Mouse (Mus musculus) left cerebral cortex, postnatal 10 days (tissue): ENCODE measurements around the gene Ccnt1. TPM values are rescaled to one million over a fixed set of nuclear protein-coding genes. Genes with fewer than 3 reads are reported as not detected.
A peak's percentile ranks its signal among the peaks of the same experiment; 100 is the strongest.

Experiments used
- DNase-seq, 2 experiments: peaks; one replicate each; pipeline ENCODE4 v3.0.0; 2021 to 2022; ENCODE audit warnings: low spot score in 2 of 2, mixed read lengths in 1 of 2; ENCODE audit errors: extremely low spot score in 1 of 2
- intact Hi-C: fragments of 180-260 bp; cut with DNase I; formaldehyde crosslinking; loops from one replicate; pipeline ENCODE4 v1.15.1; 2025
- total RNA-seq, 2 experiments: library from RNA; stranded (reverse); gene quantifications; 2 replicates each; pipeline ENCODE4 v1.2.3; 2021

Gene Ccnt1
- total RNA-seq: 10 to 100 TPM; 42.0 to 50.2 TPM

DNA sequence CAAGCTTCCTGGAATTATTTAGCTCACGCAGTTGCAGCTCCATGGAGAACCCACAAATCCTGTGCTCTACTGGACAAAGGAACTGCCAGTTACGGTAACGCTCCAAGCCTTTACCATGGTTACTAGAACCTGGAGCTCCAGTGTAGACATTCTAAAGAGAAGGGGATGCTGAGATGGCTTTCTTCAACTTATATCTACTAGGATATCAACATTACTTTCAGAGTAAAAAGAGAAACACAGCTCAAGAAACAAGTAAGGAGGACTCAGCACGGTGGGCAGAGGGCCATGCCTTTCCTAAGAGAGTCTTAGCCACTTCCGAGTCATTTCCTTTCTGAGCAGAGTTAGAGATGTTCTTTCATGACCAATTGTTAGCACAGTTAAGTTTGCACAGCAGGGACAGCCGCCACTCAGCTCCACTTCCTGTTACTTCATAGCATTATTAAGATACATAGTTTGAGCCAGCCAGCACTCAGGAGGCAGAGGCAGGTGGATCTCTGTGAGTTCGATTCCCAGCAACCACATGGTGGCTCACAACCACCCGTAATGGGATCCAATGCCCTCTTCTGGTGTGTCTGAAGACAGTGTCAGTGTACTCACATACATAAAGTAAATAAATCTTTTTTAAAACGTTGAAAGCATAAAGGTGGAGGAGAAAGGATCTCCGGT, at the start of gene Ccnt1, which contains the start of gene 4930415O20Rik:
Gene Ccnt1 (minus strand): TSS at position 51 of the 666 bp plus-strand sequence.
Gene 4930415O20Rik (plus strand): TSS at position 132 of the 666 bp plus-strand sequence.
- intact Hi-C loops: loop anchor here (10.0 kb wide), 1 partner anchor 134 kb away; the partner anchor contains the start of gene Ccdc65
- DNase-seq: no peak

DNA sequence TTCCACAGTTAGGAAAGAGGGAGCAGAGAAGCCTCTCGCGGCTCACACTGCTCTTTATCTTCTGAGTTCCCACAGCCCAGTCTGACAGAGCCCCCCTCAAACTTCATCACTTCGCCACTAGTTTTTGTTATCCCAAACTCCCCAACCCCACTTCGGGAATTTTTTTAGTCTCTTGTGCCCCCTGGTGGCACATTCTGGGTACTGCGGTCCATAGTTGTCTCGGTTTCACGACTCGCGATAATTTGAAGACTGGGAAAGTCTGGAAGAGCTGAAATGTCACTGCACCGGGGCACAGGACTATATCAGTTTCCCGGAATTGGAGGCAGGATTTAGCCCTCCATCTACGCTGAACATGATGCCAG, 46.4 kb upstream of the Ccnt1 start:
- peak in 1 of 2 experiments; percentile 64 for DNase-seq
- intact Hi-C loops: loop anchor here (2.0 kb wide), 1 partner anchor 36 kb away; no protein-coding TSS in a partner anchor

DNA sequence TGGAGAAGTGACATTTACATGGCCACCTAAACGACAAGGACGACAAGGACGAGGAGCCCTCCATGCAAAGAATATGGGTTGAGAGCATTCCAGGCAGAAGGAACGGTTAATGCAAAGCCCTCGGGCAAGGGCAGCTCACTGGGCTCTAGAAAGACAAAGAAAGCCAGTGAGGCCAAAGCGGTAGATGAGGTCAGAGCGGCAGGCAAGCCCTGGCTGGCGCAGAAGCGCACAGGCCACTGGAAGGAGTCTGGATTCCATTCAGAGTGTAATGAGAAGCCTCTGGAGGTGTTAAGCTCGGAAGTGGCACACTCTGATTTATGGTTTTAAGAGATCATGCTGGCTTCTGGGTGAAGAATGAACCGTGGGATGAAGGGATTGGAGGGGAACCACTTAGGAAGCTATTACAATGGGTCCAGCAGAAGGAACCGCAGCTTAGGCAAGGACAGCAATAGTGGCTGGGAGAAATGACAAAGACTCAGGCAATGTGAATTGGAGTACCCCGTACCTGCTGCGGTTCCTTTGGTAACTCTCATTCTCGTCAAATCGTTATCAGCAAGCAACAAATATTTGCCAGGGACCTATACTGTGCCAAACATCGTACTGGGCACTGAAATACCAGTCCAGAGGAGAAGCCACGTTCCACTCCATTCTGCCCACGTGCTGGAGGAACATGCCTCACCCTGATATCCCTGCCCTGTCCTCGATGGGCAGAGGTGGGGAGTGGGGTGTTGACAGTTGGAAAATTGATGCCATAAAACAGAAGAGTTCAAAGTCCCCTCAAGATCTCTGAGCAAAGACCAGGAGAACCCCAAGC, 45.8 kb upstream of the Ccnt1 start:
- no peak for DNase-seq
- intact Hi-C loops: loop anchor here (2.0 kb wide), 1 partner anchor 36 kb away; no protein-coding TSS in a partner anchor

DNA sequence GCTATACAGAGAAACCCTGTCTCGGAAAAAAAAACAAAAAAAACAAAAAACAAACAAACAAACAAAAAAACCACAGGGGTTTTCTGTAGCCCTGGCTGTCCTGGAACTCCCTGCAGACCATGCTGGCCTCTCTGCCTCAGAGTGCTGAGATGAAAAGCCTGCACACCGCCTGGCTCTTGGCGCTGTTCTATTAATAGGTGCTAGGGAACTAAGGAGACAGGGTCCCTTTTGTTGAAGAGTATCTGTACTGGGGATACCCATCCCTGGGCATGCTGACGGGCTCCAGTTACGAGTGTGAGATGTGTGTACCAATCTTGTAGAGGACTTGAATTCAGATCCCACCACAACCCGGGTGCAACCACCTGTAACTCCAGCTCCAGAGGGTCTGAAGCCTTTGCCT, 45.0 kb upstream of the Ccnt1 start:
- no peak for DNase-seq
- intact Hi-C loops: loop anchor here (2.0 kb wide), 1 partner anchor 35 kb away; no protein-coding TSS in a partner anchor

DNA sequence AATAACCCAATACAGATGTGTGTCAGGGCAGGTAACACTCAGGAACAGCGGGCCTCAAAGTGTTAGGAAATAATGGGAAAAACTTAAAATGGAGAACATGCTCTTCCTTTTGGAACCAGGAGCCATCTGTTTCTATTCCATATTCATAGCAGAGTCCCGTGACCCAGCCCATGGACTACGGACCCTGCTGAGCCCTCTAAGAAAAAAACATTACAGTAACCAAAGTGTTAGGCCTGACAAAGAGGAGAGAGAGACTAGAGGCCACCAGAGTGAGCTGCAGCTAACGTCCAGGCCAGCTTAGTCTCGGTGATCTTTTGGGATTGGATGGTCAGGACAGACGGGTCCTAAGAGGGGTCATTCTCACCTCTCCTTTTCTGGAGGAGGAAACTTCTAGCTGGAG, 44.2 kb upstream of the Ccnt1 start:
- intact Hi-C loops: no loop called here
- DNase-seq: no peak

DNA sequence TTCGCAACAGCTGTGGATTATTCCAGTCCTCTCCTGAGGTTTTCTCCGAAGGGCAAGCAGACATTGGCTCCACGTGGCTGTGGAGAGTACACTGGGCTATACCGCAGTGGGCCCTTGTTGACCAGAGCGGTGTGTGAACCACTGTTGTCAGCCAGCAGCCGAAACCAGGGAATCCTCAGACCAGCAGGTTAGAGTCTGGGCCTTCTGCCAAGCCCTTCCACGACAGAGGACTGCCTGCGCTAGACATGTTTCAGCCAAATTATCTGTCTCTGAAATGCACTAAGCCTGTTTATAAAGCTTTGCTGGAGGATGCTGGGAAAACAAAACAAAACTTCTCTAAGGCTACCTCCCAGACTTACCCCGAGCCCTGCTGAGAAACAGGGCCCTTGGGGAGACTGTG, 43.8 kb upstream of the Ccnt1 start:
- intact Hi-C loops: no loop called here
- peak in 1 of 2 experiments; percentile 75 for DNase-seq

DNA sequence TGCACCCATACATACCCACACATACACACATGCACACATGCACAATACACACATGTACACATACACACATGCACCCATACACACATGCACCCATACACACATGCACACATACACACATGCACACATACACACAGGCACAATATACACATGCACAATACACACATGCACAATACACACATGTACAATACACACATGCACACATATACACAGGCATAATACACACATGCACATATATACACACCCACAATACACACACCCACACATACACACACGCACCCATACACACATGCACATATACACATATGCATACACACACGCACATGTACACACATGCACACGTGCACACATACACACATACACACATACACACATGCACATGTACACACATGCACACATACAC, 41.5 kb upstream of the Ccnt1 start:
- DNase-seq: no peak
- intact Hi-C loops: no loop called here

DNA sequence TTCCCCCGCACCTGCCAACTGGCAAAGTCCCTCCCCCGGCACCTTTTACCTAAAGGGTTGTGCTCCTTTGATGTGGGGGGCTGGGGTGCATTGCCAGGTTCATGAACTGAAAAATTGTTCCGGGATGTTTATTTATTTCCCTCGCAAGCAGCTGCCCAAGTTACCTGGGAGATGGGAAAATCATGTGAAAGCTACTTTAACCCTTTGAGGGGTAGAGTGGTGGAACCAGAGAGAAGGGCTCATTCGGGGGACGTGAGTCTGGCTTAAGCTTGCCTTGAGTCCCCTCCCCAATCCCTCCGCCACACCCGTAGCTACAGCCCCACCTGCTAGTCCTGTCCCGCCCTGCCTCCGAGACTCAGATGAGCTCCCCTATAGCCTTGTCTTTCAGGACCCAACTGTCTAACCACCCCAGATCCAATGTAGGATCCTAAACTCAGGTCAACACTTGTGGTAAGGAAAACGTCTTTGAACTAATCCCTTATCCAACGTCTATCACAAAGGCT, 39.5 kb upstream of the Ccnt1 start:
- intact Hi-C loops: no loop called here

DNA sequence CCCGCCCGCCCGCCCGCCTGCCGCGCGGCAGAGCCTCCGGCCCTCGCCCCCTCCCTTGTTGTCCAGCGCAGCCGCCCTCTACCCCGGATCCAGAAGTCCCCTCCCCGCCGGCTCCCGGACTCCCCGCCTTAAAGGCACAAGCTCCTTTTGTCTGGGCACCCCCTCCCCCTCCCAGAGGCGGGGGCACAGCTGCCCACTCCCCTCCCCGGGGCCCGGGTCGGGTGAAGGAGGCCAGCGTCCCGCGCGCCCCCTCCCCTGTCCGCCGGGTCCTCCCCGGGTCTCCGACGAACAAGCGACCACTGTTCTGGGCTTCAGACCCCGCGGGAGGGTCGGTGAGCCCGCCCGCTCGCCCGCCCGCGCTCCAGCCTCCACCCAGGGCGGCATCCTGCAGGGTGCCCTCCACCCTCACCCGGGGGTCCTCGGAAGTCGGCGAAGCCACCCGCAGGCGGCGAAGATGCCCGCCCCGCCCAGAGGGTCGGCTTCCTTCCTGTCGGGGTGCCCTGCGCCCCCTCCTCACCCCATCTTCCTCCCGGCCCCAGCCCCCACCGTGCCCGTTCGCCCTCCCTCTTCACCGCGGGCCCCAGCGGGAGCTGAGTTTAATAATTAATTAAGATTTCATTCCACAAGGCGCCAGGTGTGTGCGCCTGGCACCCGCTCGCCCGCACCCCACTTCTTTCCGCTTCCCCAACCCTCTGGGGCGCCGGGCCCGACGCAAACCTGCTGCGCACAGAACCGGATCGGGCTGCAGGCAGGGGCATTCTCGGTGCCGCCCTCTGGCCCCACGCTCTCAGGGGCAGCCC, 38.8 kb upstream of the Ccnt1 start, which contains the start of gene Adcy6:
Gene Adcy6 (minus strand): TSS at position 746 of the 800 bp plus-strand sequence.
- intact Hi-C loops: no loop called here
- DNase-seq: peak; percentile 72 to 93

More for the DNA sequence above, 39.5 kb upstream of the Ccnt1 start:
- DNase-seq: no peak

DNA sequence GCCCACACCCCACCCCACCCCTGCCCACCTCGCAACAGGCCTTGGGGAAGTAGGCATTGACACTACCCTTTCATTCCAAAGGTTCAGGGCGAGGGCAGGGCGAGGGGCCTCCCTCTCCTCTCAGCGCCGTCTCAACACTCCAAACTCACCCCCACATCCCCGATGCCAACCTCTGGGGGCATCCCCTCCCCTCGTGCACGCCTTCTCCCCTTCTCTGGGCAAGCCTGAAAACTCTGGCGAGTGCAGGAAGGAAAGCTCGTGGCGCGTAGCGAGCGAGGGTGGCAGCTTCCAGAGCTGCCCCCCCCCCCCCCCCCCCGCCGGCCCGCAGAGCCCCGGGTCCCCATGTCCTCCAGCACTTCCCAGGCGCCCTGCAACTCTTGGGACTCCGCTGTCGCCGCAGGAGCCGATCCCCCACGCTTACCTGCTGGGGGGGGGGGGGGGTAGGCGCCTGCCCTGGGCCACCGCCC, 38.1 kb upstream of the Ccnt1 start:
- DNase-seq: no peak
- intact Hi-C loops: no loop called here

DNA sequence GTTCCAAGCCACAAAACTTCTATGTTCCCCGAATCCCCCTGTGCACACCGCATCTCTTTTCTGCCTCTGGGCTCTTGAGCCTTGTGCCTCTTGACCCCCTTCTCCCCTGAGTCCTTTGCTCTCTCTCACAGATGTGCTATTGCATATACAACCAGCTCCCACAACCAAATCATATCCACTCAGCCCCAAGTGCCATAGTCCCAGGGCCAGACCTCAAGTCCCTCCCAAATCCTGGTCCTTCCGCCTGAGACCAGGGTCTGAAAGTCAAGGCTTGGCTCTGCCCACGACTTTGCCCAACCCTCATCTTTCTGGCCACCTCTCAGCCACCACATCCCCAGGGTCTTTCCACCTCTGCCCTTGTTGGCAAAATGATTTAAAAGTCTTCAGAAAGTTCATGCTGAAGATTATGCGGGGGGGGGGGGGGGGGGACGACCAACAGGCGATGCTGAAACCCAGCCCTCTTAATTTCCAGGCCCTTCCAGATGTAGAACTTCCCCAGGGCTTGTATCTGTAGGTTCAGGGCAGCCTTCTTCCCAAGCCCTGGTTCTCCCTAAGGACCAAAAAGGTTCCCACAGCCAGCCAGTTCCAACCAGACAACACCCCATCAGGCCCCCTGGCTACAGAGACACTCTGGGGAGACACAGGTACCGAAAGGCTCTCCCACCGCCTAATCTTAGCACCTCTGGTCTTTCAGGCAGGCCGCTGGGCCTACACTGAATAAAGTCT, 37.5 kb upstream of the Ccnt1 start:
- intact Hi-C loops: no loop called here
- no peak for DNase-seq

DNA sequence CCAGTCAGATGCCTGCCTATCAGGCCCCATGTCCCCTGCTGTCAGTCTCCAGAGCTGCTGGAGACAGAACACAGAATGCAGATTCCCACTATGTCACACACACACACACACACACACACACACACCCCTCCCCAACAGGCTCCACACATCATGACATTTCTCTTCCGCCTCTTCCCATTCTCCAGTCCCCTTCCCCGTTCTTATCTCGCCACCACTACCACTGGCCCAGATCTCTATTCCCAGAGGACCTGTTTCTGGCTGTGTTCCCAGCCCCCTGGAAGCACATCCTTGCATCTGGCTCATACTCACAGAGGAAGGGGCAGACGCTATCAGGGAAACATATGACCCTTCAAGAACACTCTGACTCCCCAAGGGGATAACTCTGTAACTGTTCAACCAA, 36.8 kb upstream of the Ccnt1 start:
- DNase-seq: no peak
- intact Hi-C loops: no loop called here

DNA sequence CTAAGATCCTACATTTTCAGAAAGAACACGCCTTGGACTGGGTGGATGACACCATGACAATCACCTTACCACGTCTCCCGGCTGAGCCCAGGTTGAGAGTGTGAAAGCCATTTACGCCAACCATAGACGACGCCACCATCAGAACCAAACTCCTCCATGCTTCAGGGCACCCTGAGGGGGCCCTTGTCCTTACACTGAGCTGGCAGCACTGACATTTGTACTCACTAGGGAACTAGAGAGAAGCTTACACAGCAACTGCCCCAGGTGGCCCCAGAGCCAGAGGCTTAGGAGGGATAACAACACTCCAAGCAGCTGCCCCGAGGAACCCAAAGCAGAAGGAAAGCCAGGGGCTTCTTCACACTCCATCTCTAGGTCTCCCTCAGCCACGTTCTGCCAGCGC, 36.0 kb upstream of the Ccnt1 start:
- intact Hi-C loops: no loop called here
- DNase-seq: no peak

DNA sequence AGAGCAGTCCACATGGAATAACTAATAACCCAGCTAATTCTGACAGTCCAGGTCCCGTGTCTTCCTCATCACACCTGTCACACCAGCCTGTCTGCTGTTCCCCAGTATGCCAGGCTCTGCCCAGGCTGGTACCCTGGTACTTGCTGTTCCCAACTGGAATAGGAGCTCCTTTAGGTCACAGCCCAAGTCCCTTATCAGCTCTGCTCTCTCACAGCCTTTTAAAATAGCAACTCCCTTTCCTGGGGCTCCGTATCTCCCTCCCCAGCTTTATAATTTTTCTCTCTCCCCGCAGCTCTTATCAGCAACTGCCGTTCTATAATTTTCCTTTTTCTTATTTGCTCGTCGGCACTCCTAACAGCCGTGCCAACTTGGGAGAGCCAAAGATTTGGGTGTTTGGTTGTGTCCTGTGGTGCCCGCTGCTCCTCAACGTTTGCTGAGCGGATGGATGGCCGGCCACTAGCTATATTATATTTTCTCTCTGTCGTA, 35.4 kb upstream of the Ccnt1 start:
- DNase-seq: no peak
- intact Hi-C loops: no loop called here

DNA sequence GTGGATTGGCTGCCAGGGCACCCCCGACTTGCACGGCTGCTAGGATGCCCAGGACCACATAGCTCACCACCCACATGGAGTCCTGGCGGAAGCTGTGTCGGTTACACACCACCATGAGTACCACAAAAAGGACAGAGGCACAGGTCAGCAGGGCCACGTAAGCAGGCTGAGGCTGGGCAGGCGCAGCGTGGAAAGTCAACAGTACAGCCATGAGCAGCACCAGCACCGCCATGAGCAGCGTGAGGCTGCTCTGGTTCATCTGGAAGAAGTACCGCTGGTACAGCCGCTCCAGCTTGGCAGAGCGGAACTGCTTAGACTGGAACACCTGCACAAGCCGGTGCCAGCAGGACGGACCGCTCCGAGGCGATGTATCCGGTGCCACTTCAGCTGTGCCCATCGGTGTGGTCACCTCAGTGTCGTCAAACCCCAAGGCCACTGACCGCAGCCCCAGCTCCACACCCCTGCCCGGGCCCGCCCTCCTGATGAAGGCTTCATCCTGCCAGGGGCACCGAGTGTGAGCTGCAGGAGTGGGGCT, 33.4 kb upstream of the Ccnt1 start:
- no peak for DNase-seq
- intact Hi-C loops: no loop called here

DNA sequence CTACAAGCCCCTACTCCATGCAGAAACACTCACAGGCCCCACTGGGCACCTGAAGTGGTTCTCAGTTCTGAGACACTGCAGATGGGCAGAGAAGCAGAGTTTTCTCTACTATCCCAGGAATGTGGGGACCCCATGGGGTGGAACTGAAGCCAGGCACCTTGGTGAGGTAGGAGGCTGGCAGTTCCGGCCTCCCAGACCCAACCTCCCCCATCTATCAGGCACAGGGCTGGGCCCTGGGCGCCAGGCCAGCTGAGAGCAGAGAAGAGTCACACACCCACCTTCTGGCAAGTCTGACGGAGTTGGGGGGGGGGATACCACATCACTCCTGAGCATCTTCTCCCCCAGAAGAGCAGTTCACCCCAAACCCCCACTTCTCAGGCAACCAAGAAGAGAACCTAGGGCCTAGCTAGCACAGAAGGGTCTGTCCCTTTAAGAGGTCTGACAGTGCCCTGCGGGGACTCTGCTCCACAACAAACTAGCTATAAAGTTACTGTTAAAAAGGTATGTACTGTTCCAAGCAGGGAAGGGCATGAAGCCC, 32.3 kb upstream of the Ccnt1 start:
- peak in 1 of 2 experiments; percentile 60 for DNase-seq
- intact Hi-C loops: no loop called here

DNA sequence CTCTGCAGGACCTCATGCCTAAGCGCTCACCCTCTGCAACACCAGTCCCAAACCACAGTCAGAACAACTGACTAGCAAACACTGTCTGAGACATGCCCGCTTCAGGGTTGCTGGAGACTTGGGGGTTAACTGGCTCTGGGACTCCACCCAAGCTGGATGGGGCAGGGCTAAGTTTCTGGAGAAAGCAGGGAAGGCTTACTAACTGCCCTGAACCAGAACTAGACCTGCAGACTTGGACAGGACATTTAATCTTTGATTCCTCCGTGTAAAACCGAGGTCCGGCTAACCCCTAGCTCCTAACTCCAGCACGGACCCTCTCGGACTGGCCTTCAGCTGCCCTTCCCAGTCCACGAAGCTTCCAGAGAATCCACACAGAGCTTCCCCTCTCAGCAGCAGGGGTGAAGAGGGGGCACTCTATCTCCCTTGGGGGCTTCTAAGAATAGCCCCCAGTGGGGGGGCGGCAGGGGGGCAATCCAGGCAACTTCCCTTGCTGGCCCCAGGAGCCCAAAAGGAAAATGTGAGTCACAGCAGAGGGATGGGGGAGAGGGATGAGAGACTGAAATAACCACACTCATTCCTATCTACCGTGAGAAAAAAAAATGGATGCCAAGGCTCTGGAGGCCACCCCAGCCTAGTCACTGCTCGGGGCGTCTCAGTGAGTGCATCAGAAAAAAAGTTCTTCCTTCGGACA, 31.6 kb upstream of the Ccnt1 start:
- intact Hi-C loops: no loop called here
- peak in 1 of 2 experiments; percentile 71 for DNase-seq
